Mouse (Mus musculus) kidney, postnatal 0 days (tissue): ENCODE measurements around the gene Creb5. TPM values are rescaled to one million over a fixed set of nuclear protein-coding genes. Genes with fewer than 3 reads are reported as not detected.

Source experiments
- ATAC-seq: fragments of 200-750 bp; cut with Nextera tagmentation; replicated peaks from 2 replicates; pipeline ENCODE4 v1.8.0; 2017; ENCODE audit warnings: low read depth, moderate number of reproducible peaks, moderate TSS enrichment, moderate library complexity; ENCODE audit not compliant: low FRiP score
- DNase-seq: peaks from one replicate; pipeline ENCODE4 v3.0.0-alpha.2; 2016; ENCODE audit warnings: low spot score
- H3K27ac ChIP-seq: fragments of 300-500 bp; sonication (generic); 2 replicates; pipeline ENCODE4 v1.5.1; 2014; ENCODE audit warnings: mild to moderate bottlenecking
- H3K27me3 ChIP-seq: fragments of 300-500 bp; sonication (generic); 2 replicates; pipeline ENCODE4 v1.6.1; 2014; ENCODE audit warnings: low read length, mixed read lengths; ENCODE audit not compliant: insufficient read depth
- H3K36me3 ChIP-seq: fragments of 300-500 bp; sonication (generic); 2 replicates; pipeline ENCODE4 v1.6.1; 2014; ENCODE audit warnings: low read length, mixed read lengths; ENCODE audit not compliant: insufficient read depth
- H3K4me1 ChIP-seq: fragments of 300-500 bp; sonication (generic); replicated peaks from 2 replicates; pipeline ENCODE4 v1.6.1; 2014; ENCODE audit warnings: antibody characterized with exemption, low read length, mixed read lengths; ENCODE audit not compliant: insufficient read depth
- H3K4me2 ChIP-seq: fragments of 300-500 bp; sonication (generic); 2 replicates; pipeline ENCODE4 v1.6.1; 2014; ENCODE audit warnings: mild to moderate bottlenecking, low read length, moderate library complexity, mixed read lengths
- H3K4me3 ChIP-seq: fragments of 300-500 bp; sonication (generic); replicated peaks from 2 replicates; pipeline ENCODE4 v1.5.1; 2014; ENCODE audit warnings: low read depth, low read length
- H3K9ac ChIP-seq: fragments of 300-500 bp; sonication (generic); 2 replicates; pipeline ENCODE4 v1.6.1; 2014; ENCODE audit warnings: low read depth, low read length
- H3K9me3 ChIP-seq: fragments of 300-500 bp; sonication (generic); replicated peaks from 2 replicates; pipeline ENCODE4 v1.6.1; 2016; ENCODE audit warnings: low read length, inconsistent platforms, mixed read lengths
- CTCF ChIP-seq: IDR thresholded peaks from 2 replicates; pipeline ENCODE4 v1.5.1; 2016; ENCODE audit warnings: antibody characterized with exemption, low read depth, mild to moderate bottlenecking, moderate library complexity
- WGBS: fragments of 180-500 bp; shearing (Covaris S2); extraction: QIAGEN DNeasy Blood & Tissue Kit; methylation state at CpG from one replicate; pipeline ENCODE4 v1.1.7; 2014; 5-methylcytosine and 5-hydroxymethylcytosine counted together
- polyA plus RNA-seq: library from polyadenylated mRNA; unstranded; fragments of >200 nt; fragmentation: Nextera tagmentation; extraction: Ambion mirVana; gene quantifications from 2 replicates; pipeline ENCODE4 v1.2.1, GENCODE M21; 2015

The Creb5 gene
- polyA plus RNA-seq, 1 experiment from 2014 or later, result 1.6 TPM

- H3K9me3 ChIP-seq, result no peaks in the 10 kb centered on the region
- no peak overlapping the region for H3K4me3 ChIP-seq
- no peaks in the 10 kb centered on the region for H3K4me1 ChIP-seq
- DNase-seq (no peak), ATAC-seq (no peak)
- H3K27ac ChIP-seq, result no peak overlapping the region
- H3K9ac ChIP-seq, result no peak overlapping the region
- H3K4me2 ChIP-seq, result no peak overlapping the region
- no peak for TF ChIP-seq CTCF
- no peaks in the 10 kb centered on the region for H3K36me3 ChIP-seq
- 47% methylated on average over 1 of the region's 1 CpGs for WGBS
- no peaks in the 10 kb centered on the region for H3K27me3 ChIP-seq
Measured at GRCm38 (mm10) chr6:53501236-53501635, 214.2 kb downstream of the Creb5 start.

- 80% methylated on average over 3 of the region's 3 CpGs for WGBS
- Histone ChIP-seq H3K4me3 (no peak overlapping the region), H3K9me3 (no peaks in the 10 kb centered on the region), H3K27ac (no peak overlapping the region), H3K27me3 (no peaks in the 10 kb centered on the region), H3K9ac (no peak overlapping the region), H3K36me3 (no peaks in the 10 kb centered on the region), H3K4me1 (no peaks in the 10 kb centered on the region), H3K4me2 (no peak overlapping the region)
- DNase-seq (no peak), ATAC-seq (no peak)
- no peak for TF ChIP-seq CTCF
Measured at GRCm38 (mm10) chr6:53506947-53507564, 220.0 kb downstream of the Creb5 start.

GRCm38 (mm10) chr6:53508847-53509494 is 221.9 kb downstream of the Creb5 start:
- no peak for TF ChIP-seq CTCF
- 84% methylated on average over 3 of the region's 3 CpGs for WGBS

GRCm38 (mm10) chr6:53510005-53510404 is 222.9 kb downstream of the Creb5 start:
- ATAC-seq, result no peak
- TF ChIP-seq CTCF, result peak; percentile 16; the same call in 1 of the 2 replicates
- H3K9me3 ChIP-seq, result no peaks in the 10 kb centered on the region
- H3K4me1 ChIP-seq, result no peaks in the 10 kb centered on the region
- DNase-seq, result no peak
- no peak overlapping the region for H3K27ac ChIP-seq
- 64% methylated on average over 7 of the region's 7 CpGs for WGBS
- no peak overlapping the region for H3K4me3 ChIP-seq
- H3K36me3 ChIP-seq, result no peaks in the 10 kb centered on the region
- H3K4me2 ChIP-seq, result no peak overlapping the region
- H3K27me3 ChIP-seq, result no peaks in the 10 kb centered on the region
- no peak overlapping the region for H3K9ac ChIP-seq

More at GRCm38 (mm10) chr6:53508847-53509494, 221.9 kb downstream of the Creb5 start:
- no peaks in the 10 kb centered on the region for H3K4me1 ChIP-seq
- no peaks in the 10 kb centered on the region for H3K27me3 ChIP-seq
- no peak for DNase-seq
- no peak overlapping the region for H3K4me3 ChIP-seq
- no peaks in the 10 kb centered on the region for H3K36me3 ChIP-seq
- no peak overlapping the region for H3K27ac ChIP-seq
- no peak for ATAC-seq
- H3K4me2 ChIP-seq, result no peak overlapping the region
- H3K9me3 ChIP-seq, result no peaks in the 10 kb centered on the region
- no peak overlapping the region for H3K9ac ChIP-seq

GRCm38 (mm10) chr6:53512226-53512625 is 225.2 kb downstream of the Creb5 start:
- no peaks in the 10 kb centered on the region for H3K36me3 ChIP-seq
- no peak overlapping the region for H3K27ac ChIP-seq
- H3K9me3 ChIP-seq, result no peaks in the 10 kb centered on the region
- 66% methylated on average over 8 of the region's 8 CpGs for WGBS
- no peak for ATAC-seq
- H3K4me1 ChIP-seq, result no peaks in the 10 kb centered on the region
- H3K27me3 ChIP-seq, result no peaks in the 10 kb centered on the region
- no peak overlapping the region for H3K9ac ChIP-seq
- DNase-seq, result no peak
- no peak overlapping the region for H3K4me3 ChIP-seq
- TF ChIP-seq CTCF, result no peak
- H3K4me2 ChIP-seq, result no peak overlapping the region

- Histone ChIP-seq H3K4me2 (no peak overlapping the region), H3K36me3 (no peaks in the 10 kb centered on the region), H3K27me3 (no peaks in the 10 kb centered on the region), H3K4me3 (no peak overlapping the region), H3K4me1 (no peaks in the 10 kb centered on the region), H3K27ac (no peak overlapping the region), H3K9me3 (no peaks in the 10 kb centered on the region), H3K9ac (no peak overlapping the region)
- TF ChIP-seq CTCF, result no peak
- WGBS, result 83% methylated on average over 2 of the region's 2 CpGs
- ATAC-seq (no peak), DNase-seq (no peak)
Measured at GRCm38 (mm10) chr6:53513380-53513779, 226.3 kb downstream of the Creb5 start.

GRCm38 (mm10) chr6:53514862-53515261 is 227.8 kb downstream of the Creb5 start:
- Histone ChIP-seq H3K4me3 (no peak overlapping the region), H3K27ac (no peak overlapping the region), H3K9ac (no peak overlapping the region), H3K36me3 (no peaks in the 10 kb centered on the region), H3K9me3 (no peaks in the 10 kb centered on the region), H3K4me1 (no peaks in the 10 kb centered on the region), H3K27me3 (no peaks in the 10 kb centered on the region), H3K4me2 (no peak overlapping the region)
- DNase-seq (no peak), ATAC-seq (no peak)
- peak; percentile 54 for TF ChIP-seq CTCF
- whole genome bisulfite sequencing, result 65% methylated on average over 1 of the region's 1 CpGs
